ENCODE assay signal across 8 mouse cellular contexts in the genomic region with DNA sequence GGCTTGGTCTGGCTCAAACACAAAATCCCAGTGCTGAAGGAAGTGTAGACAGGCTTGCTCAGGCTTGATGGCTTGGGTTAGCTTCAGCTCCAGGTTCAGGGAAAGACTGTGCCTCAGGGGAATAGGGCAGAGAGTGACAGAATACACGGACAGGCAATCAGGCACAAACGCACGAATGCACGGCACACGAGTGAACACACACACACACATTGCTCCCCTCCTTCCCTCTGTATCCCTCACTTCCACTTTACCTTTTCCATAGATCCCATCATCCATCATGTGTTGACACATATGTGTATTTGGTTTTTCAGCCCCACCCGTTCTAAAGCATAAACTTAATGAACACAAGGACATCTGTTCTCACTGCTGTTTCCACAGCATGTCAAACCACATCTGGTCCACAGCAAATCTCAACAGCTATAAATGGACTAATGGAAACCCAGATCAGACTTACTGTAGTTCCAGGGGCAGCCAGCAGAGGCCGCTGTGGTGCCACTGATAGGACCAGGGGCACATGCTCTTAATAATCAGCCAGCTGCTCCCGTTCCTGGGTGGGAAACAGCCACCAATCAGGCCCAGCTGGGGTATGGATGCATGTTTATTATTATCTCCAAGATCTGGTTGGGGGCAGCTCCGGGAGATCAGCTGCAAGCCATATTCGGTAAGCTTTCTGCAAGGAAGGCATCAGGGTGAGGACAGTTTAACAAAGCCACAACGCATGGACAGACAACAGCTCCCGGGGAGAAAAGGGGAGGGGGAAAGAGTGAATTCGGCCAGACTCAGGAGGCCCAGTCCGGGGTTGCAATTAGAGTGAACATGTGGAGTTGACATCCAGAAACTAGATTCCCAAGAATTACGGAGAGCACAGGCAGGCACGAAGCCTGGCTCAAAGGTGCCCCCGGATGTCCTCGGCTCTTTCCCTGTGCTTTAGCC. TPM values are rescaled to one million over a fixed set of nuclear protein-coding genes. Genes with fewer than 3 reads are reported as not detected.
DNase-seq lines count a peak whose midpoint lies in the region; ATAC-seq lines count a peak whose summit lies in the region.

No protein-coding gene starts in this region.

- peak; percentile 92 for DNase-seq in embryo, embryonic 10 days (ENCODE audit: low spot score)
- DNase-seq in gastrocnemius, postnatal 14 days = peak; percentile 79
- peak; percentile 27 to 83 for DNase-seq in left cerebral cortex, adult 9 months (ENCODE audit: low spot score in 2 of 2)
- peak; percentile 91 for DNase-seq in mesoderm, embryonic 11.5 days (ENCODE audit: low read depth, low spot score)
- DNase-seq in right cerebral cortex, postnatal 25 days = peak; percentile 58
- peak; percentile 70 to 75 for DNase-seq in urinary bladder, postnatal 36 days (ENCODE audit: low spot score in 2 of 2)

- intact Hi-C loops in gastrocnemius, postnatal 14 days (cut with DNase I; ENCODE audit: low total_unique reads) = loop anchor here (1.0 to 5.0 kb wide), 2 partner anchors 73 to 230 kb away; no protein-coding TSS in a partner anchor

- ATAC-seq in activated CD4-positive, CD25-positive, alpha-beta regulatory T cell, adult 4 months = peak; percentile 49
- ATAC-seq in inflammation-experienced regulatory T-cells, adult 6 months = peak; percentile 54

RNA-seq across cellular contexts. Expression of a gene that starts 30.4 kb away (rescaled TPM):
- 10 to 100 TPM; 32.1 to 36.8 TPM for polyA plus RNA-seq in activated CD4-positive, CD25-positive, alpha-beta regulatory T cell, adult 4 months (2017; shearing (Covaris generic))
- total RNA-seq in gastrocnemius, postnatal 14 days (2021) = 10 to 100 TPM; 10.7 to 12.9 TPM
- 10 to 100 TPM; 32.1 to 45.2 (median 40.2) TPM for polyA plus RNA-seq in inflammation-experienced regulatory T-cells, adult 6 months (2017; shearing (Covaris generic))

RNA-seq across cellular contexts. Expression of a gene that starts 30.5 kb away (rescaled TPM):
- polyA plus RNA-seq in activated CD4-positive, CD25-positive, alpha-beta regulatory T cell, adult 4 months (2017; shearing (Covaris generic)) = 100 to 1,000 TPM in 1 of 2 experiments, 10 to 100 TPM in 1; 54.6 to 103 TPM
- 10 to 100 TPM; 41.0 to 43.2 TPM for total RNA-seq in gastrocnemius, postnatal 14 days (2021)
- polyA plus RNA-seq in inflammation-experienced regulatory T-cells, adult 6 months (2017; shearing (Covaris generic)) = 100 to 1,000 TPM in 1 of 3 experiments, 10 to 100 TPM in 2; 67.8 to 107 (median 84.6) TPM

Comparison
In these comparisons a context has a peak if more than half of its experiments do, and no peak if none do; other contexts are left out.
1. Peak in every context shown above with its lines: DNase-seq and ATAC-seq.